Mouse (Mus musculus) lung, postnatal 10 days (tissue): ENCODE measurements around the gene Trmt13.
"Not testable (repeated sequence)": the region's sequence is repeated elsewhere in the genome, so short reads cannot be mapped to it uniquely, and the experiment has no call there.

Experiments
- DNase-seq: peaks from one replicate; pipeline ENCODE4 v3.0.0; 2021

Gene Trmt13

DNA sequence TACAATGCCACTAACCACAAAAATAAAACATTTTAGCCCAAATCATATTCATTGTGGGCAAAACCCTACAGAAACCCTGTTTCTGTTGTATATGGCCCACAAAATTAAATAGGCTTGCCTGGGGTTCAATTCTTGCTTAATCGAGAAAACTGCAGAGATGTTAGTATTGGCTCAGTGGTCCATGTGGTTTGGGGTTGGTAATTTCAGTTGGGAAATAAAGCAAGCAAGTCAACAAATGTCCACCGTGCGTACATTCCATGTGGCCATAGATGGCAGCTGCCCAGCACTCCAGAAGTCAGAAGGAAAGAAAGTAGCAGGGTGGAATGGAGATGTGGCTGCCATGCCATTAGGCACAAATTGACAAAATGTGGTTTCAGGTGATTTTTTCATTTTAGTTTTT lies 18.6 kb upstream of the Trmt13 start:
- DNase-seq = no peak

GRCm38 (mm10) chr3:116631459-116631858 lies 17.1 kb upstream of the Trmt13 start:
- DNase-seq = no peak

- no peak for DNase-seq
Measured at GRCm38 (mm10) chr3:116622641-116623040, 8.3 kb upstream of the Trmt13 start.

- no peak for DNase-seq
Measured at GRCm38 (mm10) chr3:116620636-116621370, 6.4 kb upstream of the Trmt13 start.

- no peak for DNase-seq
Measured at GRCm38 (mm10) chr3:116618855-116619254, 4.5 kb upstream of the Trmt13 start.

- DNase-seq = no peak
Measured at GRCm38 (mm10) chr3:116615318-116616068, 1.1 kb upstream of the Trmt13 start.

- DNase-seq = no peak
Measured at GRCm38 (mm10) chr3:116604570-116604969, 9.8 kb downstream of the Trmt13 start.

GRCm38 (mm10) chr3:116601781-116602180 lies 12.6 kb downstream of the Trmt13 start:
- no peak for DNase-seq

GRCm38 (mm10) chr3:116601005-116601404 lies 13.4 kb downstream of the Trmt13 start:
- DNase-seq = no peak

GRCm38 (mm10) chr3:116599705-116600104 lies 14.7 kb downstream of the Trmt13 start:
- no peak for DNase-seq

DNA sequence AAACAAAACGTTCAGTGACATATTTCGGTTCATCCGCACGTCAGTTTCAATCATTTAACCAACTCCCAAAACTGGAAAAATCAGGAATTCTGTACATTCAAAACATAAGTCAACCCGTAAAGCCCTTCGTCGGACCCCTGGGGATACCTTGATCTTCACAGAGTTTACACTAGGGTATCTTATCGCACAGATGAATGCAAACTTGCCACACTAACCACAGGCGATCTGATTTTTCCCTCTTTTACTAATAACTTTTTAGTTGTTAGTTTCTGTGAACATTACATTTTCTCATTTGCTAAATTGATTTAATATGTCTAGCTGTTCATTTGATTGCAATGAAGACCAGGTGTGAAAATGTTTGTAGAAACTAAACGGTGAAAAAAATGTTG lies 18.8 kb downstream of the Trmt13 start:
- DNase-seq = no peak

DNA sequence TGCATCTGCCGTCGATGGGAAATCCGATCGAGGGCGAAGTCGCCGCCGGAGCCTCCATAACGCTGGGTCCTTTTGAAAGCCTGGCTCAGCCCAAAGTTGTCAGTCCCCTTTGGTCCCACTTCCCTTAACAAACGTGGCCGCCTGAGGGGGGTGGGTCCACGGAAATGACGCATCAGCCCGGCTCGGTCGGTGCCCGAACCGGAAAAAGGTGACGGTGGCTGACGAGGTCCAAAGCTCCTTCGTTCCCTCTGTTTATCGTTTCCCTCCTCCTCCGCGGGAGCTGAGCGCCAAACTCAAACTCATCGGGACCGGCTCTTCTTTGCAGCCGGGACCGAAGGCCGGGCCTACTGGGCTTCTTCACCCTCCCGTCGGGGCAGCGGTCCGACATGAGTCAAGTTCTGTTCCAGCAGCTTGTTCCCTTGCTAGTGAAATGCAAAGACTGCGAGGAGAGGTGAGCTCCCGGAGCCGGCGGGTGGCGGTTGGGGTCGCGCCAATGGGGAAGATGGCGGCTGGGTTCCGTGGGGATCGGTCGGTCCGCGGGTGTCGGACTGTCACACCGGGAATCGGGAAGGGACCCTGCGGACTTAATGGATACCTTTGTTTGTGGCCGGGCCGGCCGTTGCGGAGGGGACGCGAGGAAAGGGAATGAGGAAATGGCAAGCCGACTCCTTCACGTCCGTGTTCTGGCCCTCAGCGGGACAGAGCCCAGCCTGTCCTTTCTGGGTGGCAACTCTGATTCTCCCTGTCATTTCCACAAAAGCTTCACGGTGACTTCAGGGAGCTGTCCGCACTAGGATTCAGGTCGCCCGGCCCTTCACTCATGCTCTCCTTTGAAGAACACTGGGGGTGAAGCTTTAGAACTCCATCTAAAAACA lies 19.4 kb downstream of the Trmt13 start, which contains the start of gene Sass6:
Sass6 (plus strand) TSS at position 255 of the 875 bp plus-strand sequence.
- DNase-seq = peak; percentile 99

GRCm38 (mm10) chr3:116594076-116594727 lies 20.2 kb downstream of the Trmt13 start:
- DNase-seq = no peak

- no peak for DNase-seq
Measured at GRCm38 (mm10) chr3:116582201-116582600, 32.2 kb downstream of the Trmt13 start.

DNA sequence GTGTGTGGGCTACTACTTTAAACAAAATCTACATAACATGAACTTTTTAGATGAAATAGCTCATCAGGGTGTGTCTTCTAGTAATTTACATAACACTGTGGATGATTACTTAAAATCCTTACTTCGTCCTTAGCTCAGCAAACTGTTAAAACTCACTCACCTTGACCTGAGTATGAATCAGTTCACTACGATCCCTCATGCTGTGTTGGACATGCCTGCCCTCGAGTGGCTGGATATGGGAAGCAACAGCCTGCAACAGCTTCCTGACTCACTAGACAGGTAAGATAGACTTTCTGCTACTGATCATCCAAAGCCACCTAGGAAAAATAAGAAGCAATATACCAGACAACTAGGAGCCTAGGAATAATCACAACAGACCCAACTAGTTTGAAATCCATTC lies 37.1 kb downstream of the Trmt13 start:
- DNase-seq = no peak

- DNase-seq = no peak
Measured at GRCm38 (mm10) chr3:116570628-116571027, 43.8 kb downstream of the Trmt13 start.

- no peak for DNase-seq
Measured at GRCm38 (mm10) chr3:116563095-116563492, 51.3 kb downstream of the Trmt13 start.

DNA sequence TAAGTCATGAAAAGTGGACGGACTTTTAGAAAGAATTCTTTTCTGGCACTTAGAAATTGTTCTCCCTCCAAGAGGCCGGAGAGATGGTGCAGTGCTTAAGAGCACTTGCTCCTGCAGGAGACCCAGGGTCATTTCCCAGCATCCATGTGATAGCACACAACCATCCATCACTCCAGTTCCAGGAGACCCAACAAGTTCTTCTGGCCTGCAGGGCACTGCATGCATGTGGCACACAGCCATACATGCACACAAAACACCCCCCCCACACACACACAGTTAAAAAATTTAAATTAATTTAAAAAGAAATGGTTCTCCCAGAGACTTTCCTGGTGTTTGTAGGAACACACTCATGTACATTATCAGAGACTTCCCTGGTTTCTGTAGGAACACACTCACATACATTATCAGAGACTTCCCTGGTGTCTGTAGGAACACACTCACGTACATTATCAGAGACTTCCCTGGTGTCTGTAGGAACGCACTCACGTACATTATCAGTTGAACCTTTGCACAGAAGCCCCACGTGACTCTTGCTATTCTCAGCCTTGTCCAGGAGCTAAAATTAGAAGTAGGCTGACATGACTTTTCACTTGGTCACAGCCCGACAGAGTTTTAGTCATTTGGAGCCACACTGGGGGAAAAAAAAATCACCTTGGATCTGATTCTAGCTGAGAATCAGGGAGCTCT lies 51.8 kb downstream of the Trmt13 start, which contains the start of gene Lrrc39:
Lrrc39 (plus strand) TSS at position 566 of the 687 bp plus-strand sequence.
- DNase-seq = no peak

DNA sequence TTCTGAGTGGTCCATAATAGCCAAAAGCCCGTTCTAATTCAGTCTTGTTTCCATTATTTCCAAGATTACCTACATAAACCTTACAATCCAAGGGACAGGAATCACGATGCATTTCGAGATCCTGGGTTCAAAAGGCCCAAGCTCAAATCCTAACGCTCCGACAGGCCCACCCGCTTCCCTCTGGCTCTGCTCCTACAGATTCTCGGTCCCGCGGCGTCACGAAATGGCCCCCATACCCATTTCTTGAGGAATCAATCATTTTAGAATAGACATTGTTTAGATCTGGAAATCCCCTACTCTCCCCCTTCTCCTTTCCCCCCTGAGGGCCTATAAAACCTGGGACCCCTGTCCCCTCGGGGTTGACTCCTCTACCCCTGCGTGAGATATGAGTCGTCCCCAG lies 53.1 kb downstream of the Trmt13 start:
- not testable (repeated sequence) for DNase-seq

DNA sequence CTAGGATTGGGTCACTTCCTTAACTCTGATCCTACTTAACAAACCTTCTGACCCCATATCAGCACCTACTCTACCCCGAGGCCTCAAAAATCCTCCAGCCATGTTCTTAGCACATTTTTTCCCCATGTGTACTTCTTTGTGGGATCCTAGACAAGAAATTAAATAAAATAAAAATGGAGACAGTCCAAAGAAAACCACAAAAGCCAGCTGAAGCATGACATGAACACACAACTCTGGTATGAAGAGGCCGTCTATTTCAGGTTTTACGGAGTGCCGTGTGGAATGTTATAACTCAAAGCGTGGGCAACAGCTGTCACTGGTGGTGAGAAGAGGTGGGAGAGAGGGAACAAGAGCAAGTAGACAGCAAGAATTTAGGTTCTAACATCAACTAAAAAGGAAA lies 63.0 kb downstream of the Trmt13 start:
- no peak for DNase-seq

- no peak for DNase-seq
Measured at GRCm38 (mm10) chr3:116547430-116547829, 67.0 kb downstream of the Trmt13 start.

DNA sequence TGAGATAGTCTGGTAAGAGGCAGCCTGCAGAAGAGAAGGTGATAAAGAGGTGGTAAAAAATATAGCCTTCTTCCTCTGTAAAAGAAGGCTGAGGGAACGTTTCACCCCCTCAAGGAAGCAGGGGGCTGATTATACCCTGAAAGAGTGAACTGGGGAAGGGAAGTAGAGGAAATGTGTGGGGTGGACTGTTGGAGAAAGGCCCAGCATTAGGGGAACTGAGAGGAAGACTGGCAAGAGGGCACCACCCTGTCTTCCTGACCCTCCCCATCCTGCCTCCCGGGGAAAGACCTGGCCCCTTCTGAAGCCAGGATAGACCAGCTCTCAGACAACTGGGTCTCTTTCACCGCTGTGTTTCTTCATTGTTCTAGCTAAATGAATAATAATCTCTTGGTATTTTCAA lies 71.9 kb downstream of the Trmt13 start:
- no peak for DNase-seq
